Mouse (Mus musculus): ENCODE measurements at regions not wholly inside any gene's neighbourhood (a gene's known extent, or its start where the extent isn't known, plus 50 kb on each side); places are given as distances from the start of the nearest gene placed in this dataset.

DNA sequence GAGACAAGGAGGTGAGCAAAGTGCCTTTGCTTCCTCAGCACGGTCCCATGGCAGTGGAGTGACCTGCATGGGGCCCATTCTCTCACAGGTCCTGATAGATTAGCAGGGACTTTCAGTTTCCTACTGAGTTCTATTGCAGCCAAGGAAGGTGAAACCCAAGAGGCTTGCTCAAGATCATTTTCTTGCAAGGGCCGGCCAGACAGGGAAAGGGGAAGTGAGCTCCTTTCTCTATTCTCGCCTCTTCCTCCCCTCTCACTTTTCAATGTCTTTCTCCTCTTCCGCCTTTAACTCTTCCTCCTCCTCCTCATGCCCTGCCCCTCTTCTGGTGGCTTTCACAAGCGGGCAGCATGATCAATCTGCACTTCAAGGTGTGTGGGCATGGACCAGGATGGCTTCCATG lies 175.9 kb upstream of the Eef2kmt start:
- TF ChIP-seq CTCF (IDR thresholded peaks at IDR 0.05; ENCODE audit: low read depth) (no peak), EP300 (optimal IDR thresholded peaks at IDR 0.05) (no peak)

All from stomach, postnatal 0 days (tissue).